Mouse (Mus musculus): ENCODE results near the gene Lrrk1. TPM values are rescaled to one million over a fixed set of nuclear protein-coding genes. Genes with fewer than 3 reads are reported as not detected.

Gene Lrrk1
- total RNA-seq, 2 experiments from 2014 or later, result 11.9 to 13.3 TPM

GRCm38 (mm10) chr7:66385826-66386225 is 2.3 kb downstream of the Lrrk1 start:
- intact Hi-C loops (cut with DNase I), result loop anchor here (5.0 kb wide), 1 partner anchor 44 kb away; no protein-coding TSS in a partner anchor

GRCm38 (mm10) chr7:66384891-66385290 is 3.3 kb downstream of the Lrrk1 start:
- no peak for DNase-seq
- intact Hi-C loops (cut with DNase I), result loop anchor here (5.0 kb wide), 1 partner anchor 43 kb away; no protein-coding TSS in a partner anchor

More at GRCm38 (mm10) chr7:66385826-66386225, 2.3 kb downstream of the Lrrk1 start:
- DNase-seq, result no peak

DNA sequence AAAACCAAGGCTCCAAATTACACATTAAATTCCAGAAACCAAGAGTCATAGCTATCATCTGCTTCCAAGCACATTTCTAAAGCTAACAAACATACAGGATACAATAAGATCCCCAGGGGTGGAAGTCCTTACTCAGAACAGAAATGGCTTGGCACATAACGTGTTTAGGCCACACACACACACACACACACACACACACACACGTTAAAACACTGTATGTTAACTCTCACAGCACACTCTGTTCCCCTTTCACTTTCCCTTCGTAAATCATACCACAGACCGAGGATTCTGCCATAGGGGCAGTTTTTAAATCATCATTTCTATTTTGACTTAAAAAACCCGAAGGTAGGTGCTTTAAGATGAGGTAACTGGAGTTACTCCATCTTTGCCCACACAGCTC is 3.9 kb downstream of the Lrrk1 start:
- peak; percentile 33 to 38 for DNase-seq
- intact Hi-C loops (cut with DNase I), result no loop called here

DNA sequence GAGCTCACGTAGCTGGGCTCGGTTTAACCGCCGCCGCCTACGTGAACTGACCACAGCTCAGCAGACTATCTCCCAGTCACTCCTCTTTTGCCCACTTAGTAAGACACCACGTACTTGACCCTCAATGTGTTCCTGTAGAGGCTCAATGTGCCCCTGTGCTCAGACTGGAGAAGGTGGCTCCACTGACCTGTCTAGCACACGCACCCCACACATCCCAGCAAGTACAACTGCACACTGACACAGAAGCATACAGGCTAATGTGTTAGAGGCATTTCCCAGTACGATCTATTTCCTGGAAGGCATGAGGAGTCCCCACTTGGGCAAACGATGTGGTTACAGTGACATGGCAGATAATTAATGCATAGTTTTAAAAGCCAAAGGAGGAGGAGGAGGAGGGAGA is 11.6 kb downstream of the Lrrk1 start:
- intact Hi-C loops (cut with DNase I), result no loop called here
- no peak for DNase-seq

- intact Hi-C loops (cut with DNase I), result no loop called here
- no peak for DNase-seq
These were observed 12.4 kb downstream of the Lrrk1 start for GRCm38 (mm10) chr7:66375736-66376135.

DNA sequence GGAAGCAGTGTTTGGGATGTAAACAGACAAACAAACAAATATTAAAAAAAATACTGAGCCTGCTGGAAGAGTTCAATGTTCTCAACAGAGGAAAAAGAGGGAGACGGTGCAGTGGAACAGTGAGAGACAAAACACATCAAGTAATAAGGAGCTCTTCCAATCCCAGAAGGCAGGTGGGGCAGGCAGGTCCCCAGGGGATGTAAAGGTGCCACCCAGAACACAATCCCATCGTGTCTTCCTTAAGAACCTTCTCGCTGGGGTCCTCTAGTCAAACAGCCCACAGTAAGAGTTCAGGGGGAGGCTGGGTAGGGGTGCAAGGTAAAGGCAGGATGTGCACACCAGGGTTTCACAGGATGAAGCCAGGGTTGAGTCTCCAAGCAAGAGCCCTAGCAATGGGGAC is 14.8 kb downstream of the Lrrk1 start:
- intact Hi-C loops (cut with DNase I), result no loop called here
- no peak for DNase-seq

DNA sequence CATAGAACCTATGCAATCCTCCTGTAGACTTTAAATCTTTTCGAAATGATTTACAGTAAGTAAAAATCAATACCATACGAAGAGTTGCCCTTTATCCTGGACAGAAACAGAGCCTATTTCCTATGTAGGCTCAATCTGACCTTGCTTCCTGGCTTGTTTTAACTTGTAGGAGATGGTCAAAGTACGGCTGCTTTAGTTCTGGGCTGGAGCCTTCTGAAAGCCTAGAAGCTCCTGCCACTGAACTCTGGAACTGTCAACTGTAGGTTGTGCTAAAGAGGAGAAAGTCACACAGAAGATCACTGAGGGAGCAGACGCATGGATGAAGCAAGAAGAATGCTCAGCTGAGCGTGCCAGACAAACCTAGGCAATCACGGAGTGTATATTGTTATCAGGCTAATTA is 17.2 kb downstream of the Lrrk1 start:
- intact Hi-C loops (cut with DNase I), result no loop called here
- no peak for DNase-seq

- intact Hi-C loops (cut with DNase I), result no loop called here
- DNase-seq, result no peak
These were observed 18.2 kb downstream of the Lrrk1 start for GRCm38 (mm10) chr7:66369934-66370445.

DNA sequence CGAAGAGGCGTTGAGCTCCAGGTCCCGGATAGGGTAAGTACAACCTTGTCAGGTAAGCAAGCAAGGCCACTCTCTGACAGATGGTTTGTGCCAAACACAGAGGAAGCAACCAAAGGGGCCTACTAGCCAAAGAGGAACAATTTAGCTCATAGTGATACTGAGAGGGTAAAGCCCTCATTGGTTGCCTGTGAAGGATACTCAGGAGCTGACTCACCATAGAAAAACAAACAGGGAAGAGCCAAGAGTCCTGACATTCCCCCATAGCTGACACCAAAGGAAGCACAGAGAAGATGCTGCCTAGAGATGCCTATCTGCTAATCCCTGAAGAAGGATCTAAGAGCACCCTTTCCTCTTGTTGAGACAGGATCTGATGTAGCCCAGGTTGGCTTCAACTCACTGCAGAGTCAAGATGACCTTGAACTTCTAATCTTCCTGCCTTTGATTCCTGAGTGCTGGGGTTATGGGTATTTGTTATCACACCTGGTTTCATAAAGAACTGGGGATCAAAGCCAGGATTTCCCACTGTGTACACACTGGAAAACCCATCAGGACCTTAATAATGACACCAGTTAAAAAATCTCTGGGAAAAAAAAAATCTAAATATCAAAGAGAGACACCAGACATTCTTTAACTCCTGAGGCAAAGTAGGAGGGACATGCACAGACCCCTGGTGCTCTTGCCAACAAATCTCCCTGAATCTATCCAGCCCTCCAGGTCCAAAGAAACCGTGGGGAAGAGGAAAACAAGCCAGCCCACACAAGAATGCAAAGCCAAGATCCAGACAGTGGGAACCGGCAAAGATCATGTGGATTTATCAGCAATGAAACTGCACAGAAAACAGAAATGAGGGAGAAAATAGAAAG is 18.8 kb downstream of the Lrrk1 start:
- intact Hi-C loops (cut with DNase I), result no loop called here
- no peak for DNase-seq

- peak; percentile 36 to 53 for DNase-seq
- intact Hi-C loops (cut with DNase I), result no loop called here
These were observed 22.2 kb downstream of the Lrrk1 start, which contains the start of gene Gm10974 for GRCm38 (mm10) chr7:66365904-66366303. TSS of gene Gm10974 (plus strand) at chr7:66365905.

DNA sequence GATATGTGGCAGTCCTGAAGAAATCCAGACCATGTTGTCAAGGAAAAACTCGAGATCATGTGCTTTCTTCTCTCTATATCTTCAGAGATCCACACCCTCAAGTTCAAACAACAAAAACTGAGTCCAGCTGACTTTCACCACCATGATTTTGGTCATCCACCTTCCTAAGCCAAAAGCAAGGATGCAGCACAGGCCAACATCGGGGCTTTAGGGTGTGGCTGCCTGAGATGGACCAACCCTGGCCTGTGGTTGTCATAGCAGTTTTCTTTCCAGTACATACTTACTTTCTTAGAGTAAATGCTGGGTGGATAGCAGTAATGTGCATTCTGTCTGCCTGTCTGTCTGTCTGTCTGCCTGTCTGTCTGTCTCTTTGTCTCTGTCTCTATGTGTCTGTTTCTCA is 22.7 kb downstream of the Lrrk1 start:
- peak; percentile 26 to 32 for DNase-seq
- intact Hi-C loops (cut with DNase I), result no loop called here

DNA sequence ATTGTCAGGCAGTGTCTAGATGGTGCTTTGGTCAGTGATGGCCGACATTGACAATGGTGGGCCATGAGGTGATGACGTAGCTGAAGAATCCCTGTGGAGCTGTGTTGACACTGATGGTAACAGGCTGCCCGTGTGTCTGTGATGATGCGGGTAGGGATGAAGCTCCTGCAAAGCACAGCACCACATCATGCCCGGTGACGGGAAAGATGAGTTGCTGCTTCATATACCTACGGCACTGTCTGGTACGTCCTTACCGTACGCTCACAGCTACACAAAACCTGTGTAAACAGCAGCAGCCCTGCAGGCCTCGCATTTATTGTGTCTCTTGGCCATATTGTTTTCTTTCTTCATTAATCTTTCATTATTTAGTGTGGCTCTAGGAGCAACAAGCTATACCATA is 23.7 kb downstream of the Lrrk1 start:
- intact Hi-C loops (cut with DNase I), result no loop called here
- no peak for DNase-seq

DNA sequence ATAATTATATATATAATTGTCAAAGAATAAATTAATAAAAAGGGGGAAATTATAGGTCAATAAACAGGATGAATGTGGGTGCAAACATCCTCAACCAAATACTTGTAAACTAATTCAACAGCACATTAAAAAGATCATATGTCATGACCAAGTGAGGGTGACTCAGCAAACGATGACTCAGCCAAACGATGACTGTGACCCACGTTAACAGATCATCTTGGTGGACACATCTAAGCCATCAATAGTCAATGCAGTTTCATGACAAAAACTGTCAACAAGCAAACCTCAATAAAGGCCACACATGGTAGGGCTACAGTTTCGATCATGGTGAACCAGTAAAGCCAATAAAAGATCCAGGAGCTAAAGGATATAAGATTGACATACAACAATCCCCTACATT is 29.1 kb downstream of the Lrrk1 start:
- DNase-seq, result no peak
- intact Hi-C loops (cut with DNase I), result no loop called here

GRCm38 (mm10) chr7:66358461-66358860 is 29.7 kb downstream of the Lrrk1 start:
- DNase-seq, result no peak
- intact Hi-C loops (cut with DNase I), result no loop called here

- intact Hi-C loops (cut with DNase I), result no loop called here
- DNase-seq, result no peak
These were observed 32.2 kb downstream of the Lrrk1 start for GRCm38 (mm10) chr7:66355791-66356522.

DNA sequence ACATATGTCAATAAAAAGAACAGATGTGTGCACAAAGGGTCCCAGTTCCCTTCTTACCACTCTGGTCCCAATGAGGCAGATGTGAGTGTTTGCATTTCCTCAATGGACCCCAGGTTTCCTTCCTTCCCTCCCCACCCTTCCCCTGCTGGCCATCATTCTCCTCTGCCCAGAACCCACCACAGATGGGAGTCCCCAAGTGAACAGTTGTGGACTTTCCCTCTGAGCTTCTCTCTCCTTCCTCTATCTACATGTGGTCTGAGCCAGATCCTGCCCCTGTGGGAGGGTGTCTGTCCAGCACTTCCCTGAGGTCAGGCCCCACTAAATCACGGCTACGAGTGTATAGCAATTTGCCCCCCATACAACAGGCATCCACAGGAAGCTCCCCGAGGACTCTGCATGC is 33.2 kb downstream of the Lrrk1 start:
- intact Hi-C loops (cut with DNase I), result no loop called here
- no peak for DNase-seq

DNA sequence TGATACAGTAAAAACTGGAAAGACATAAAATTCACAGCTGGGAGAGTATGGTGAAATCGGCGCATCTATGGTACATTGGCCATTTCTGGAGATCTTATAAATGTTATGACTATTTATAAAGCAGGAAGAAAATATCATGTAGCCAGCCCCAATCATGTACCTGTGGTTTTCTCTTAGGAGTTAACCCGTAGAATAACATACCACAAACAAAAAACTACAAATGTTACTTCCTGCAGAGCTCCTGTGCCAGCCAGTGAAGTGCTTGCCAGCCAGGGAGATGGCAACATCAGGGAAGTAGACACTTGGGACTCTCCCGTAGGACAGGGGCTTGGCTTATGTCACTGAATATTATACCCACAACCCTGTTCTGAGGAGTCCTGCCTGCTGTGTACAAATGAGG is 37.1 kb downstream of the Lrrk1 start:
- DNase-seq, result no peak
- intact Hi-C loops (cut with DNase I), result no loop called here

GRCm38 (mm10) chr7:66349670-66350069 is 38.5 kb downstream of the Lrrk1 start:
- no peak for DNase-seq
- intact Hi-C loops (cut with DNase I), result no loop called here

GRCm38 (mm10) chr7:66348588-66348987 is 39.6 kb downstream of the Lrrk1 start:
- DNase-seq, result no peak
- intact Hi-C loops (cut with DNase I), result no loop called here

- no peak for DNase-seq
- intact Hi-C loops (cut with DNase I), result no loop called here
These were observed 41.0 kb downstream of the Lrrk1 start for GRCm38 (mm10) chr7:66346959-66347663.

DNA sequence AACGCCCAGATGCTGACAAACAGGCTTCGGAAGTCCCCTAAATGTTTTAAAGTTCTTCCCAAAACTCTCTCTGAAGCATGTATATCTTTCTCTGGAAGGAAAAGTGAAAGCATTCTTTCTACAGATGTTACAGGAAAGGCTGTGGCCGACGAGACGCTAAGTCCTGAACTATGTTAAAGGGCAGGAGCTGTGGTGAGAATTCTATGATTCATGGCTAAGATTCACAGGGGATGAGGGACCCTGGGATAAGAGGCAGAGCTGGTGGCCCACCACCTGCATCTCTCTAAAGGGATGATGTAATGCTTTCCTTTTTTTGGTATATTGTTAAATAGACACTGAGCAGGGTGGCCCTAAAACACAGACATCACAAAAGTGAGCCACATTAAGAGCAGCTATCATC is 44.8 kb downstream of the Lrrk1 start:
- intact Hi-C loops (cut with DNase I), result loop anchor here (2.0 to 5.0 kb wide), 2 partner anchors 33 to 44 kb away; partner anchors contain the start of gene Lrrk1
- DNase-seq, result no peak
